Mouse (Mus musculus) erythroid progenitor cell, adult 5-6 weeks (primary cell): ENCODE measurements around the gene Abca6. TPM values are rescaled to one million over a fixed set of nuclear protein-coding genes. Genes with fewer than 3 reads are reported as not detected.

Experiments
- ATAC-seq: replicated peaks from 2 replicates; pipeline ENCODE4 v1.8.0; 2016; ENCODE audit warnings: moderate number of reproducible peaks, mild to moderate bottlenecking, moderate TSS enrichment, inconsistent platforms; ENCODE audit not compliant: poor library complexity, low FRiP score, severe bottlenecking
- total RNA-seq, 2 experiments: library from RNA; stranded (forward) in 1 of 2; stranded (reverse) in 1 of 2; fragments of 150-400 nt in 1 of 2; fragments of 186-747, 209-891 nt in 1 of 2; gene quantifications; 2 replicates each; pipeline versions ENCODE4 v1.2.3 to v1.2.4; 2015 to 2017; ENCODE audit warnings: low replicate concordance in 2 of 2

Abca6 gene
- total RNA-seq, 2 experiments from 2014 or later = 0.38 TPM; not detected in 1

- no peak for ATAC-seq
Measured at GRCm38 (mm10) chr11:110203930-110204329, 47.6 kb downstream of the Abca6 start.

DNA sequence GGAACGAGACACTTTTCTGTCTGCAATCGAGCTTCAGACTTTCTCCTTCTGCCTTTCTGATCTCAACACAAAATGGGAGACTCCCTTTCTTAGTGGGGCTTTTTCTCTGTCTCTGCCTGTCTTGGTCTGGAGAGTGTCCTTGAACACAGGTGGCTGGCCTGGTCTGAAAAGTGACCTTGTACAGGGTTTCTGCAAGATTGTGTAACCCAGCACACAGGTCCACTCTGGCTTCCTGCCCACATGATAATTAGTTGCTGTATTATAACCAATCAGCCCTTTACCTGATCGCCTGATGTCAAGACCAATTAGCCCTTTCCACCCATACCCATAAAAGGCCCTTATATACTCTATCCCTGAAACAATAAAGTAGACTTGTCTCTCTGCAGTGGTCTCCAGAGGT, 52.7 kb downstream of the Abca6 start:
- ATAC-seq = no peak

DNA sequence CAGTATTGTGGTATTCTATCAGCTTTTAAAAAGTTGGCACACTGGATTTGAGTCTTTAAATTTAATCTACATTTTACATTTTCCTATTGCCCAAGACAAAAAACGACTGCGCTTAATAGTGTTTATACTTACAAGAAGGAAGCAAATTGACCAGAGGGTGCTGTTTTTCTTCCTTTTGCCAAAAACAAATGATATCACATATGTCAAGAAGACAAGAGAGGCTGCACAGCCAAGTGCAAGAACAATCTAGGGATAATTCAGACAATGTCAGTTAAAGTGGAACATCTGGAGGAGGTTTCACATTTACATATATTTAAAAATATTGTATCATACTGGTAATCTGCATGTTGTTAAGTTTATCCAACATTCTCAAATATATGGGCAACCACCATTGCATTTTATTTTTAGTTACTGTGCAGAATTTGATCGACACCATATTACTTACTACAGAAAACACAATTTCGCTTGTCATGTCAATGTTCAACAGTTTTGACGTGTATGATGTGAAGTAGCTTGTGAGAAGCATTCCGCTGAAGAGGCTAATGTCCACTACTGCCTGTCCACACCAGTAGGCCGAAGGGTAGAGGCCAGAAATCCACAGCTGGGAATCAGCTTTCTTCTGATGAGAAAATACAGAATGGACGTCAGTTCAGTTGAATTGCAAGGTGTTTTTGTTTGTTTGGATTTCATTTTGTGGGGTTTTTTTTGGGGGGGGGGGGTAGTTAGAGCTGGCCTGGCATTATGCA, 54.8 kb downstream of the Abca6 start:
- no peak for ATAC-seq

DNA sequence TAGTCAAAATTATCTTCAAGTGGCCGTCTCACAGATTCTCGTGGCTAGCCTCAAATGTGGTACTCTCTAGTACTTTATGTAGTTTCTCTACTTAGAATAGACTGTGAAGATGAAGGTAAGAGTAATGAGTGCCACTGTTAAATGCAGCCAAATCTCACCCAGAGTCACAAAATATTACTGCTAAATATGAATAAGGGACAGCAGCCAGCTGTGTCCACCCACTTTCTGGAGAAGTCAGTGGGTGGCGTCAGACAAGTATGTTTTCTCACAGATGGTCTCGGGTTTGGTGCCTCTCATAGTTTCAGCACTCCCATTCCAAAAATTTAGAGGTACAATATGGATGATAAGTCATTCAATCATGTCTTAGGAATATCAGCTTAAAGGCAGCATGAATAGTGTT, 56.3 kb downstream of the Abca6 start:
- ATAC-seq = no peak

DNA sequence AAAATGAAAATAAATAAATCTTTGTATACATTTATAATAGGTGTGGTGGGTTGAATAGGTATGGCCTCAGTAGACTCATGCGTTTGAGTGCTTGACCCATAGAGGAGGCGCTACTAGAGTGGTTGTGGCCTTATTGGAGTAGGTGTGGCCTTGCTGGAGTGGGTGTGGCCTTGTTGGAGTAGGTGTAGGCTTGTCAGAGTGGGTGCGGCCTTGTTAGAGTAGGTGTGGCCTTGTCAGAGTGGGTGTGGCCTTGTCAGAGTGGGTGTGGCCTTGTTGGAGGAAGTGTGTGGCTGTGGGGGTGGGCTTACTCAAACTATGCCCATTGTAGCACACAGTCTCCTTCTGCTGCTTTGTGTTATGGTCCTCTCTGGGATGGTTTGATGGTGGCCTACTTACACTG, 80.4 kb downstream of the Abca6 start:
- ATAC-seq = no peak

DNA sequence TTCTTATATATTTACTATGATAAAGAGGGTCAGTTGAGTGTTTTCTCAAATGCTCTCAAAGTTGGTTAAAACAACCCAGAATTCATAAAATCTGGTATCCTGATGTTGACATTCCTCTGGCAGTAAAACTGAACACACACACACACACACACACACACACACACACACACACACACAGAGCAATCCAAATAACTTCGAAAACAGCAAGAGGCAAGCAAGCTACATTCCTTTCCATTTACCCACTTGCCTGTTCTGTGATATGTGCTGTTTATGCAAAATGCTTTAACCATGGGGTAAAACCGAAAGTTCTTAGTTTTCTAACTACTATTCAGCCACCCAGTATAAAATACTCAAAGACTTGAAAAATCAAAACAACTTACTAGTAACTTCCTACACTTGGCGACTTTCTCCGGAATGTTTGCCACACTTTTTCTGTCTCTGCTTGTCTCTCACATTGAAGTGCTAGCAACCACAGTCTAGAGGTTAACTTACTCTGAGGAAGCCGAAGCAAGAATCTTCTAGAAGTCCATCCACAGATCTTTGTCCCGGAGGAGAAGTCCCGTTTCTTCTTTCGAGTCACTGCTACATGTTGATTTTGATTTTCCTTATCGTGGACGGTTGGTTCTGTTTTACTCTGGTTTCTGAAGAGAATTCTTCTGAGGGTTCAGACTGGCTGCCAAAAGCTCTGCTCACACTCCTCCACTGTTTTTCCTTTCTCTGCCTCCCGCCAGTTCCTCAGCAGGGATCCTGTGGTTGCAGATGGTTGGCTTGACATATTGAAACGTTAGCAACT, 83.9 kb downstream of the Abca6 start, which contains the start of gene Abca9:
Gene Abca9 (minus strand): TSS at position 738 of the 793 bp plus-strand sequence.
- no peak for ATAC-seq

DNA sequence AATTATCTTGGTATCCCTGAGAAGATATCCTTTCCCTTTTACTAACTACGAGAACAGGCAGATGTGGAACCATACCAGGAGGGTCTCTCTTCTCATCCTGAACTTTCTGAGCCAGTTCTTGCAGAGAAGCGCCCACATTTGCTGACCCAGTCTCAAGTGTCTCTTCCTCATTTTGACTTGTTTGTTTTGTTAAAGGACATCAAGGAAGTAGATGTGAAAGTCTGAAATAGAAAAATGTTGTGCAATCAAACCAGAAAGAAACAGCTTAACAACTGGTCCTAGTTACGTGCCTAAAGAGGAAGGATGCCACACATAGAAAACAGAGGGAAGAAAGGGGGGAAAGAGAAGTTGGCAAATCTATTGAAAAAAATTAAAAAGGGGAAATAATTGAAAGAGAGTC, 85.8 kb downstream of the Abca6 start:
- ATAC-seq = no peak

- ATAC-seq = no peak
Measured at GRCm38 (mm10) chr11:110165409-110165808, 86.2 kb downstream of the Abca6 start.

DNA sequence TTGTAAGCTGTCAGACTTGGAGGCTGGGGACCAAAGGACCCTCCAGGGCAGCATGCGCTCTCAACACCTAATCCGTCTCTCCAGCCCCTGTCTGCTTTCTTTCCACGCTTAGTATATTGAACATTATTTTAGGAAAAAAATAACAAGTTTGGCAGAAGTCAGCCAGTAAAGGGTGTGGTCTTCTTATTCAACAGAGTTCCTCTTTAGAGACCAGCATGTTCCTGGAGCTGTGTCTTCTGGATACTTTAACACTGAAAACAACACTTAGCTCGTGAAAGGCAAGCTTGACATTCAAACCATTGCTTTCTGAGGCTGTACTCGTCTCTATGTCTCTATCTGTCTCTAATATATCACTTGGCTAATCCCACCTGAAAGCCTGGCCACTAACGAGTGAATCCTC, 94.5 kb downstream of the Abca6 start:
- no peak for ATAC-seq

DNA sequence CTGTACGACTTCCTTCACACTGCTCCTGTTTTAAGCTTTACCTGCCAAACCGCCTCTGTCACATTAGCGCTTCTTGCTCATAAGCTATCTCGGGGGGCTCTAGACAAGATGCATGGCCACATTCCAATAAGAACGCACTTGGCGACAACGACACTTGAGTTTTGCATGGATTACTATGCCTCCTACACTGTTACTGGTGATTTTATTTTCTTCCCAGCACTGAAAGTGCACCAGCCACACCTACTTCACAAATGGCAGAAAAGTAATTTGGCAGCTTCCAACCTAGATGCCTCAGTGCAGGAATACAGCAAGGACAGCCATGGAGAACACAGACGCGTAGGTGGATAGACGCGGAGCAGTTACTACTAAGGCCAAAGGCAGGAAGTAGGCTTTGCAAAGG, 95.6 kb downstream of the Abca6 start:
- ATAC-seq = no peak

DNA sequence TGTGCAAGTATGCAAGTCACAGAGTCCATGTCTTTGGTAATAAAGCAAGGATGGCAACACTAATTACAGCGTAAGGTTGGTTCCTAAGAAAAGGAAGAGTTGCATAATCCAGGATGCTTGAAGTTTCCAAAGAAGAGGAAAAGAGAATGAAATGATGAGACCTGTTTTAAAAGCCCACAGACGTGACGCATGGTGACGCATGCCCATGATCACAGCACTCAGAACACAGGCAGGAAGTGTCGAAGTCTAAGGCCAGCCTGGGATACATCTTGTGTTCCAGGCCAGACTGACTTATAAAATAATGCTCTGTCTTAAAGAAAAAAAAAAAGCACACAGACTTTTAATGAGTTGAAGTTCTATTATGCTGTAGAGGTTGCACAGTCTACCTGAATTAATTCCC, 103.9 kb downstream of the Abca6 start:
- no peak for ATAC-seq

- ATAC-seq = no peak
Measured at GRCm38 (mm10) chr11:110145421-110145820, 106.2 kb downstream of the Abca6 start.

DNA sequence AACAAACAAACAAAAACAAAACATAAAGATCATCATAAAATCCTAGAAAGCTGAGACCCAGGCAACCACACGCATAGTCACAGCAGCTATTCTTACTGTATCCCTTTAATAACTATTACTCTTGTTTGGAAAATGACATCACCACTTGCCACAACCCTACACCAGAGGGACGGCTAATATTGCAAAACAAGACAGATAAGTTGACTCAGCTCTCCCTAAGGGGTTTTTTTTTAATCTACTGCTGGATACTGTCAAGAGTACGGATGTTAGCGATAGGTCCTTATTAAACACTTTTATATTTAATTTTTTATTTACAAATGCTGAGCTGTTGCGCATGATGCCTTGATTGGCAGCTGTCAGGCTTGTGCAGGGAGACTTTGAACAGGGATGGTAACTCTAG, 120.8 kb downstream of the Abca6 start:
- no peak for ATAC-seq

Other genes with a start within 250 kb of the Abca6 start
- gene Abca8a, start 155.8 kb downstream of the Abca6 start, total RNA-seq (2015; ENCODE audit: low replicate concordance) = not detected in 2 replicates
- gene Abca8a, start 155.8 kb downstream of the Abca6 start, total RNA-seq (2017; ENCODE audit: low replicate concordance) = 0.13 and 0.76 TPM in 2 replicates
- gene Abca9, start 83.6 kb downstream of the Abca6 start, total RNA-seq (2015; ENCODE audit: low replicate concordance) = 1.1 and 1.3 TPM in 2 replicates
- 1.7 and 2.2 TPM in 2 replicates for gene Abca9, start 83.6 kb downstream of the Abca6 start, total RNA-seq (2017; ENCODE audit: low replicate concordance)
- gene Abca5, start 85.9 kb upstream of the Abca6 start, total RNA-seq (2015; ENCODE audit: low replicate concordance) = not detected in 2 replicates
- gene Abca5, start 85.9 kb upstream of the Abca6 start, total RNA-seq (2017; ENCODE audit: low replicate concordance) = 0.13 TPM in 1 of 2 replicates, not detected in the other
- gene Map2k6, start 147.3 kb upstream of the Abca6 start, total RNA-seq (2015; ENCODE audit: low replicate concordance) = 4.2 and 4.7 TPM in 2 replicates
- 0.77 TPM in 1 of 2 replicates, not detected in the other for gene Map2k6, start 147.3 kb upstream of the Abca6 start, total RNA-seq (2017; ENCODE audit: low replicate concordance)